Mouse (Mus musculus): ENCODE measurements around the gene Pgap1.

Pgap1 gene

GRCm38 (mm10) chr1:54520062-54520577 lies 37.4 kb downstream of the Pgap1 start:
- no peak for DNase-seq (ENCODE audit: low spot score in 2 of 2)

DNA sequence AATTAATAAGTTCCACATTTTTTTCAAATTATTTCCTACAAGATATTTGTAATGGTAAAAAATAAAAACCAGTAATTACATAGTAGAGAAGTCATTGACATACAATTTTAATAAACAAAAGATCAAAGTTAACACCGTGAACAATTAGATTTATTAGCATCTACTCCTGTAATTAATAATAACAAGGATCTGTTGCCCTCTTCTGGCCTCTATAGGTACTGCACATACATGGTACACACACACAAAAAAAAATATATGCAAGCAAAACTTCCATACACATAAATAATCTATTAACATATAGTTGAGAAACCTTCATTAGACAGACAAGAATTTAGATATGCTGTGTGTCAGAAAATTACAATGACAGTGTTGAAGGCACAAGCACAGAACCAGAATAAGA lies 43.6 kb downstream of the Pgap1 start:
- no peak for DNase-seq (ENCODE audit: low spot score in 2 of 2)

DNA sequence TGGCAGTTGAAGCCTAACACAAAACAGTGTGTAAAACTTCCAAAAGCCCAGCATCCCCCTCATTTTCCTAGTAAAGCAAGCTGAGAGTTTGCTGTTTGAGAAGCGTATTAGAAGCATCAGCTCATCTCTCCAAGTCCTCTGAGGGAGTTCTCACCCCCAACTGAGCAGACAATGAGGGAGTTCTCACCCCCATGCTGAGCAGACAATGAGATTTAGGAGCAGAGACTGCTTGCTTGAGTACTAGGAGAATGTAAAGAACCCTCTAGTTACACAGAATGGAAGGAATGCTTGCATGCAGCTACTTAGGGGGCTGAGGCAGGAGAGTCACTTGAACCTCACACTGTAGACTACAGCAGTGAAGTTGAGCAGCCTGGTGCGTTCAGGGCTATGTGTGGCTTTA lies 59.0 kb downstream of the Pgap1 start:
- DNase-seq (ENCODE audit: low spot score in 2 of 2), result no peak

DNA sequence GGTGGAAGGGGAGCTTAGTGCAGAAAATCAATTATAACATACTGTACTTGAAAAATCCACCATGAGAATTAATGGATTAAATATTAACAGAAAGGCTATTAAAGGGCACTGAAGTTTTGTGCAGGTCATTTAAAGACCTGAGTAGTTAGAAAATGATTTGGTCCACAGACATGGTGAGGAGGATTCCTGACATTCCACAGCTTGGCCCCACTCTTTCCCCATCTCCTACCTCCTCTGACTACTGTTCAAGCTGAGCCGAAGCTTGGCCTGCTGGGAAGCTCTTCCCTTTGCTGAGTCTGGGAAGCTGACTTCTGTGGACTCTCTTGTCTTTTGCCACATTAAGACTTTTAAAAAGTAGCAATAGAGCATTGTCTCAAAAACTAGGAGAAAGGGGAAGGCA lies 61.2 kb downstream of the Pgap1 start:
- no peak for DNase-seq (ENCODE audit: low spot score in 2 of 2)

DNA sequence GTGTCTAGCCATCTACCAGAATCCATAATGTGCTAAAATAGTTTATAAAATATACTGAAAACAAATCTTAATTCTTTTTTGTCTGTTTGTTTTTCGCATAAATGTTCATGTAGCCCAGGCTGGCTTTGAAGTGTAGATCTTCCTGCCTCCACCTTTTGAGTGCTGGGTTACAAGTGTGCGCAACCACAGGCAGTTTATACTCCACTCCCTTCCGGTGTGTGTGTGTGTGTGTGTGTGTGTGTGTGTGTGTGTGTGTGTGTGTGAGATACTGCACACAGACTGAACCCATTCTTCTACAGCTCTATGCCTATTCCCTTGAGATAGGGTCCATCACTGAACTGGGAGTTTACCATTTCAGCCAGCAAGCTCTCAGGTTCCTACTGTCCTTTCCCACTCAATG lies 64.0 kb downstream of the Pgap1 start:
- DNase-seq (ENCODE audit: low spot score in 2 of 2), result peak; percentile 14 to 17

GRCm38 (mm10) chr1:54492435-54492841 lies 65.0 kb downstream of the Pgap1 start:
- peak; percentile 41 to 50 for DNase-seq (ENCODE audit: low spot score in 2 of 2)

GRCm38 (mm10) chr1:54484744-54485420 lies 72.6 kb downstream of the Pgap1 start:
- no peak for DNase-seq (ENCODE audit: low spot score in 2 of 2)

GRCm38 (mm10) chr1:54480491-54480890 lies 77.0 kb downstream of the Pgap1 start:
- no peak for DNase-seq (ENCODE audit: low spot score in 2 of 2)

DNA sequence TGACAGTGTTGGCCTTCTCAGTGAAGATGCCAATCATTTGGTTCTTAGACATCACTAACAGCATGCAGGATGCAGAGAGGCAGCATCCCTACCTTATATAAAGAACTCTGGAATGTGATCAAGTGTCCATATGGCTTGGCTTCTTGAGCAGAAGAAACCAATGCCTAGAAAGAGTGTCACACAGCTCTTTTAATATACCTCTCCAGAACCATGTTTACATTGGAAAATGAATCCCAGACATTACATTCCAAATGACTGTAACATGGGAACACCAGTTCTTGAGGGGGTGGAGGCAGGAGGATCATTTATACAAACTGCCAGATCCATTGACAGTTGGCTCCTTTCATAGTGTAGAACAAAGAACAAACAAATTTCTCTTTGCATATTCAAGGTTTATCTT lies 88.8 kb downstream of the Pgap1 start:
- DNase-seq (ENCODE audit: low spot score in 2 of 2), result no peak

DNA sequence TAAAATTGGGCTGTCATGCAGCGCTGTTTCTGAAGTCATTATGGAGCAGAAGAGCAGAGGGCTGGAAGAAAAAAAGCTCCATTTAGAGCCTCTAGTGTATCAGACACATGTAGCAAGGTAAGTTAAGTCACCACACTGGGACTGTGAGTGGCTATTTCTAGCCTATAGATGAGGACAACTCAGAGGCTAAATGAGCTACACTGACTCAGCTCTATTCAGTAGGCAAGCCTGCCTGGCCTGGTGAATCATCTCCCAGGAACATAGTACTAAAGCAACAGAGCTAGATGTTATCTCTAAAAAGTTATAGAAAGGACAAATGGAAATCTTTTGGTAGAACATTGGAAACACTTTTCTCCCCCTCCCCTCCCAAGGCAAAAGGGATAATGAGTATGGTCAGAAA lies 90.1 kb downstream of the Pgap1 start:
- DNase-seq (ENCODE audit: low spot score in 2 of 2), result no peak

DNA sequence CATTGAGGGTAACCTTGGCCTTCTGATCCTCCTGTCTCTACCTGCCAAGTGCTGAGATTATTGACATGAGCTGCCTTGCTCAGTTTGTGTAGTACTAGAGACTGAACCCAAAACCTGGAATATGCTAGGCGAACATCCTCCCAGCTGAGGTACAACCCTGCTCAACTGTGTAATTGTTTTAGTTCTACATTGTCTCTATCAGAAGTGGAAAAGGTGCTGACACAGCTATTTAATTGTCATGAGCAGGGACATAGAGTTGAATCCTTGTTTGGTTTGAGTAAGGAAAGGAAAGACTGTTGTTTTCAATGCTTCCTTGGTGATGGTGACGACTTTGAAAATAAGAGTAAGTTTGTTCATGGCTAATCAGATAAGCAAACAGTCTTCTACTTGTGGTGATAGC lies 105.4 kb downstream of the Pgap1 start:
- no peak for DNase-seq (ENCODE audit: low spot score in 2 of 2)

- DNase-seq (ENCODE audit: low spot score in 2 of 2), result no peak
Measured at GRCm38 (mm10) chr1:54448833-54449232, 108.7 kb downstream of the Pgap1 start.

GRCm38 (mm10) chr1:54443641-54444040 lies 113.8 kb downstream of the Pgap1 start:
- no peak for DNase-seq (ENCODE audit: low spot score in 2 of 2)

DNA sequence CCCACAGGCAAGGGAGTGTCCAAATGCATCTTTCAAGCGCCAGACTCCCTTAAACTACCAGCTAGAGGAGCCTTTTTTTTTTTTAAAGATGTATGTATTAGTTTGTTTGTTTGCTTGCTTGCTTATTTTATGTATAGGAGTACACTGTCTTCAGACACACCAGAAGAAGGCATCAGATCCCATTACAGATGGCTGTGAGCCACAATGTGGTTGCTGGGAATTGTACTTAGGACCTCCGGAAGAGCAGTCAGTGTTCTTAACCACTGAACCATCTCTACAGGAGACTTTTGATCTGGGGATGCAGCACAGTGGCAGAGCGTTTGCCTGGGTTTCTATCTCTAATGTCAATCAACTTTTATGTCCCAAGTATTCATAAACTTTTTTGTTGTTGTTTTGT lies 118.4 kb downstream of the Pgap1 start:
- no peak for DNase-seq (ENCODE audit: low spot score in 2 of 2)

DNA sequence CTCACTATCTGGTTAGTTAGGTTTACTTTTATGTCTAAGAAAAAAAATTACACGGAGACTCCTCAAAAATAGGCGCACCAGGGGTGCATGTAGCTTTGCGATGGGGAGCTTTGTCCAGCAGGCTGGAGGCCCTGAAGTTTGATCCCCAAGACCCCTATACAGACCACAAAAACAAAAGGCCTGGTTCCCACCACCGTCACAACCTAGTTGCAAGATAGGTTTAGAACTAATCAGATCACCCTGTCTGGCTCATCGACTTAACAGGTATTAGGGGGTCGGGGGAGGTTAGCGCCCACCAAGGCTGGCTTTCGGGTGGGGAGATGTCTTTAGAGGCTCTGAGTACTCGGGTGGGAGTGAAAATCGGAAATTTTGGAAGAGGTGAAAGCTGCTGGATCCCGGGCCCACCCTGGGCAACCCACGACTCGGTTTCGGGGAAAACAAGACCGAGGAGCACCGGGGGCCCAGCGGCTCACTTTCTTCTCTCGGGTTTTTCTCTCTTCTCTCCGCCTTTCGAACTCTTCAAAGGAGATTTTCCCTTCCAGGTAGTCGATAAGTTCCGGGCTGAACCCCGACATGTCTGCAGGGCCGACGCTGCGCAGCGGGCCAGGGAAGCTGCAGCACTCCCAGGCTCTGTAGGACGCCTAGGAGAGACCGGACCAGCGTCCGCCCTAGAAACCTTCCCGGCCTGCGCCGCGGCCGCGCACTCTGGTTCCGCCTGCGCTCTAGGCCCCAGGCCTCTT lies 119.0 kb downstream of the Pgap1 start, which contains the start of gene Gtf3c3:
Gene Gtf3c3 (minus strand): TSS at position 632 of the 740 bp plus-strand sequence.
- peak; percentile 65 to 70 for DNase-seq (ENCODE audit: low spot score in 2 of 2)

All from spleen, postnatal 36 days (tissue).